Mouse (Mus musculus) olfactory bulb, adult 2 months (tissue): Measurements from ENCODE around the gene Flt3.

ENCODE experiments used
- CTCF ChIP-seq: fragments of 200-500 bp; IDR thresholded peaks from 2 replicates; pipeline ENCODE4 v1.5.1; 2012; ENCODE audit warnings: low read depth, mild to moderate bottlenecking, low read length, moderate library complexity; ENCODE audit not compliant: insufficient read depth
- POLR2A ChIP-seq: fragments of 200-500 bp; IDR thresholded peaks from 2 replicates; pipeline ENCODE4 v1.6.1; 2012; ENCODE audit warnings: mild to moderate bottlenecking, low read depth, low read length, moderate library complexity; ENCODE audit not compliant: insufficient read depth

DNA sequence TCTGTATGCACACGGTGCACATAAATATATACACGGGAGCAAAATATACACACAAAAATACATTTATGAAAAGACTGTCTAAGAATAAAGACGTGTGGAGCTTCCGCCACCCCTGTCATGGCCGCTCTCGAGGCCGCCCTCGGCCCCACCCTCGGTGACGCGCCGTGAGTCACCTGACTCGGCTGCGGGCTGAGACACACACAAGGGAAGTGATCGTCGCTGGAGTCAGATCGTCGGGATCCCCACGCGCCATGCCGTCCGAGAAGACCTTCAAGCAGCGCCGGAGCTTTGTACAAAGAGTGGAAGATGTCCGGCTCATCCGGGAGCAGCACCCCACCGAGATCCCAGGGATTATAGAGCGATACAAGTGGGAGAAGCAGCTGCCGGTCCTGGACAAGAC is 8.4 kb upstream of the Flt3 start:
- TF ChIP-seq CTCF (no peak), POLR2A (no peak)
